Mouse (Mus musculus): ENCODE data around the gene Rab33b.
A peak's percentile ranks its signal among the peaks of the same experiment; 100 is the strongest.

The Rab33b gene

DNA sequence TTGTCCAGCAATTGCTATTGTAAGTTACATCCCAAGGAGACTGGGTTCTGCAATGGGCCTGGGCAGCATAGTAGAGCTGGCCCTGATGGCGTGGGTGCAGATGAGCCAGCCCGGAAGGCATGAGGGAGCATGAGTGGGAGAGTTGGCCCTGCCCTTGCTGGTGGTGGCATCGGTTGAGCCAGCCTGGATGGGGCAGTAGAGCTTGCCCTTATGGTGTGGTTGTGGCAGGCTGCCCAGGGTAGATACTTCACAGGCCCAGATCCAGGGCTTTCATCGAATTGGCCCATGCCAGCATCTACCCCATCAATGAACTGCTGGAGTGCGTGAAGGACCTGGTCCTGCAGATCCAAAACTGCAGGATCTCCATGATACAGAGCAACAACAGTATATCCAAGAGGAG lies 28.3 kb downstream of the Rab33b start:
- no peak for DNase-seq (ENCODE audit: low spot score)

DNA sequence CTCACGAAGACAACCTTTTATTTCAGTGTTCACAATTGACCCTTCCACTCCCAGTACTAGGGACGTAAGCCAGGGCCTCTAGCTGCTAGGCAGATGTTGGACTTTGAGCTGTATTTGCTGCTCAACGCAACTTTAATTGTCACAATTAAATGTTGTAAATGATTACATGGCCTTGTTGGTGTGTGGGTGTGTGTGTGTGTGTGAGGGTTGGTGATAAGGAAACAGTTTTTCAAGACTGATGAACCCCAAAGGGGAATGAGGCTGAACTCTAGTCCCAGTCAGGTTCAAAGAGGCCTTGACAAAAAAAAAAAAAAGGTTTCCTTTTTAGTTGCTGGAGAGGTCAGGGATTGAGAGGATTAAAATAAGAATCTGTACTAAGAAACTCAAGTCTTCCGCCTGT lies 33.7 kb downstream of the Rab33b start:
- DNase-seq (ENCODE audit: low spot score): no peak

DNA sequence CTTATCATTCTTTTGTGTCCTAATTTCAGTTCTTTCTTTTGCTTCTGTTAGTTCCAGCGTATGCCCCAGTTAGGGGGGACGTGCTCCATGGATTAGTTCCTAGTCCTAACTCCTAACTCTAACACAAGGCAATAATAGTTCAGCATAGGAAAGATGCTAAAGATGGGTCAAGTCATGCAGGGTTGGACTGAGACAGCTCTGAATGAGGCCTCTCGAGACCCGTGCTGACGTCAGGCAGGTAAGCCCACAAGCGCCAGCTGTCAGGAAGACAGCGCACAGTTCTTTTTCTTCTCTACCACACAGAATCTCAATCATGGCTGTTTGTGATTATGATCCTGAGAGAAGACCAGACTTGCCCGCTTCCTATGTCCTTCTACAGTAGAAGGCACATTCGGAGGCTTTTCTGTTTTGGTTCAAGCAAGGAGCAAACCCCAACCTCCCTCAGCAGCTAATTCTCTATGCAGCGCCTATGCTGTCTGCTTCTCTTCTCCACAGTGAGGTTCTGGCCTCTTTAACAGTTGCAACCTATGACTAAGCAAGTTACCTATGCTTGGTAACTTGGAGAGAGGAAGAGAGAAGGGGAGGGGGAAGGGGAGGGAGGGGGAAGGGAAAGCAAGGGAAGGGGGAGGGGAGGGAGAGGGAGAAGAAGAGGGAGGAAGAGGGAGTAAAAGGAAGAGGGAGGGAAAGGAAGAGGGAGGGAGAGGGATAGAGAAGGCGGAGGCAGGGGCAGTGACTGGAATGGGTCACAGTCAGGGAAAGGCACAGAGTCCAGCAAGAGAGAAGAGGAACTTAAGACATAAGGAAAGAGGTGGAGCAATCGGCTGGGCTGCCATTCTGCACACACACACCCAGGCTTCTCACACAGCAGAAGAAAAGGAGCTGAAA lies 34.4 kb downstream of the Rab33b start:
- peak; percentile 74 for DNase-seq (ENCODE audit: low spot score)

DNA sequence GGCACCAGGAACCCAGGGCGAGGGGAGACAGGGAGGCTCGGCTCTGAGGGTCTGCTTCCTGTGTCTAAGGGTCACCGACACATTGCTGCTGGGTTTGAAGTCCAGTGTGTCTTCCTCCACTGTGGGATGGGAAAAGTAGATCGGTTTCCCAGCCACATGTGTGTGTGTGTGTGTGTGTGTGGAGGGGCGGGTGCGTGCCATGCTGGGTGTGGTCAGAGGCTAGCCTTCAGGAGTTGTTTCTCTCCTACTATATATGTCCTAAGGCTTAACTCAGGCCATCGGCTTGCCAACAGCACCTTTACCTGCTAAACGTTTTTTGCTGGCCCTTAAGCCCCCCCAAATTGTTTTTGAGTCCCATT lies 35.0 kb downstream of the Rab33b start:
- no peak for DNase-seq (ENCODE audit: low spot score)

DNA sequence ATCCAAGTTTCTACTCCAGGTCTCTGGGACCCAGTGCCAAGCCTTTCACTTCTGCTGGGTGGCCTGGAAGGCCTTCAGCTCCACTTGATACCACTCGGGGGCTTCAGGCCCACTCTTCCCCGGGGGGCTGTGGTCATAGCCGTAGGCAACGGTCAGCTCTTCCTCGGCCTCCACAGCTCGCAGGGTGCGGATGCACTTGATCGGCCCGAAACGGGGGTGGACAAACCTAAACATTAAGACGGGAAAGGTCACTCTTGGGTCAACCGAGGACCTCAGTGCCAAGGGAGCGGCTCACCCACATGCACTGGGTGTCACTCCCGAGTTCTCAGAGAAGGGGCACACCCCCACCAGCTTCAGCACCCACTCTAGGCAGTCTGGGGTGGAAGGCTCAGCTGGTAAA lies 37.5 kb downstream of the Rab33b start:
- DNase-seq (ENCODE audit: low spot score): no peak

DNA sequence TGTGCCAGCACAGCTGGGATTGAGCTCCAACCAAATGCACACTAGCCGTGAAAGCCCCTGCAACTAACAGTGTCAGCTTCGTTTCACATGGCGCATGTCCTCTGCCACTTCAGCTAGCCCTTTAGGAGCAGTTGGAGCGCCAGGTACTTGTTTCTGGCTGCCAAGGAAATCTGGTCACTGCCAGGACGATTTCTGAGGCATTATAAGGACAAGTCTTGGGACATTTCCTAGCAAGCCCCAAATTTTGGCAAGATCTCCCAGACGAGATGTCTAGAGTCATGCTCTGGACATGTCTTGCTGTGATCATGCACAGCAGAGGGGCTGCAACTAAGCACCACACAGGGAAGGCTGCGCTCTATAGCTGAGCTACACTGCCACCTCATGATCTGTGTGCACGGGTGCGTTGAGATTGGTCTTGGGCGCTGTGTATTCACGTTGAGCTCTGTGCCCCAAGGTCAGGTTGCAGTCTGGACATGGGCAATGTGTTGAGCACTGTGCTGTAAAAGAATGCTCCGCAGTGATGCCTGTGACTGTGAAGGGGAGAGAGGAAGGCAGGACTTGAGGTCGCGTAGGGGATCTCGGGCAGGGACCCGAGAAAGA lies 41.6 kb downstream of the Rab33b start:
- no peak for DNase-seq (ENCODE audit: low spot score)

DNA sequence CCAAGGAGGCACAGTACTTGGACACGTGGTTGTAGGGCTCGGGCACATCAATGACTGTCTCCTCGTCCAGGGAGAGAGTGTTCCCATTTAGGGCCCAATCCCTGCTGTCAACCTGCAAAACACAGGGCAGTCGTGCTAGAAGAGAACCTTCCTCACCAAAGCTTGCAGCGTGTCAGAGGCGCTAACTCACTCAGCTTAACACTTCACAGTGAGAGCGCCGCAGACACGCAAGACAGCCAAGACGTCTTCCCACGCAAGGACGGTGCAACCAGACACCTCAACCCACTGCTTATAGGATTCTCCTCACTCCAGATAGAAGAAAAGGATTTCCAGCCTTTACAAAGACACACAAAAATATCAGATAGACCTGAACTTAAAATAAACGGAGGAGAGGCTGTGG lies 43.2 kb downstream of the Rab33b start:
- no peak for DNase-seq (ENCODE audit: low spot score)

DNA sequence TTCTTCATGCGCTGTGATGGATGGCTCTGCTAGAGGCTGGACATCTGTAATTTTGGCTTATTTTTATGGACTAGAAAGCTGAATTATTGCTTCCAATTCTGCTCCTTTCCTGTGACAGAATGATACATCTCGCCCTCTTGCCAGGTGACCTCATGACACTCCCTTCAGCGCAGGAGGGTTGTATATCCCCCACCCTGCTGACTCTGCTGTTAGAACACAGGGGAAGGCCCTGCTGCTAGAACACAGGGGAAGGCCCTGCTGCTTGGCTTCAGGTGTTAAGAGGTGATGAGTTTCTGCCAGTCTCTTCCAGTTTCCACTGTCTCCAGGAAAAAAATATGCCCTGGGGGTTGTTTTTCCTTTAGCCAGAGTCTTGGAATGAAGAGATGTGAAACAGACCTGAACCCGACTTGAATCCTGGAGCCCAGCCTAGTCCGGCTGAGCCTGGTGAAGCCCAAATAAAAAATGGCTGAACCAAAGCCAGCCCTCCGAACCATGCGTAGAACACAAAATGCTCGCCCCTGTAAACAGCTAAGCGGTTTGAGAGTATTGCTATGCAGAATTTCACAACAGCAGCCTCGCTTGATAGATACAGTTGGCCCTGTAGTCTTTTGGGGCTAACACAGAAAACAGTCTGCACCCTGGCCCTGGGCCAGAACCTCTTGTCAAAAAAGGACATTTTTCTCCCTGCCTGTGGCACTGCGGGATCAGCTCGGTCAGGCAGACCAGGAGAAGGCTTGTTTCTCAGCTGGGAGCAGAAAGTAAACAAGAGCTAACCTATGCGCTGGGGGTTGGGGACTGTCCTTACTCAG lies 48.0 kb downstream of the Rab33b start:
- DNase-seq (ENCODE audit: low spot score): peak; percentile 65

DNA sequence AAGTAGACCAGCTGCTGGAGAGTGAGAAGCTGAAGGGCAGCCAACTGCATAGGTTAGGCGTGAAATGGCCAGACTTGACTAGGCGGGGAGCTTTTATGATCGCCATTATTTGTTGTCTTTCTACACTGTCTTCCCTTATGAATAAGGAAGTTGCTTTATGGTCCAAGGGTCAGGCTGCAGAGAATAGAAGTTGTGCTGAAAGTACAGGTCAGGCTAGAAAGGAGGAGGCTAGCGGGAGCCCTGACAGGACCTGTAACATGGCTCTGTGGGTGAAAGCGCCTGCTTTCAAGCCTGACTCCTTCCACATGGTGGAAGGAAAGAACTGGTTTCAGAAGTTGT lies 48.5 kb downstream of the Rab33b start:
- DNase-seq (ENCODE audit: low spot score): no peak

DNA sequence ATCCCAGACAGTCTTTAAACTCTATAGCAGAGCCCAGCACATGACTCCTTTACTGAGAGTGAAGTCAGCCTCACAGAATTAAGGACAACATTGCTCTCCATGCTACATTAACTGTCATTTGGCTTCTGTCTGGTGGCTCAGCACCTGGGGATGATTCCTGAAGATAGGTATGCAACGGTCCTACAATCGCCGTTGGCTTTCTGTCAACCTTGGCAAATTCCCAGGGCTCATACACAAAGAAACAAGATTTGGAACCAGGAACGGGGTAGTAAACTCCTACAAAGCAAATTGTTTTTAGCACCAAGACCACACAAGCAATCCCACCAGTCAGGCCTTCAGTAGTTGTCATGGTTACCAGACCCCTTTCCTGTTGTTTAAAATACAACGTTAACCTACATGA lies 49.9 kb downstream of the Rab33b start:
- DNase-seq (ENCODE audit: low spot score): no peak

DNA sequence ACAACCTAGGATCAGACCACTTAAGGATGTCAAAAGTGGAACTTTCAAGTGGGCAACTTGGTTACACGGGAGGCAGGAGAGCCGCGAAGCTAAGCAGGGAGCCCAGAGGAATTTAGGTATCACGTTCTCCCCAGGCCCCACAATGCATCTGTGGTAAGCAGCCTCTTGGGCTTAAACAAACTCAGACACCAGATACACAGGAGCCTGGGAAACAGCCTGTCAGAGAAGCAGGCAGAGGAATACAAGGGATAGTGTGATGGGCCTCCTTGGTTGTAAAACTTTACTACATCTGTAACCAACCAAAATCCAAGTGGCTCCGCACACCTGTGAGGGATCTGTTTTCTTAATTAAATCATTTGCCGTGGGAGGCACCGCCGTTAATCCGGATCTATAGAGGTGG lies 50.3 kb downstream of the Rab33b start:
- no peak for DNase-seq (ENCODE audit: low spot score)

DNA sequence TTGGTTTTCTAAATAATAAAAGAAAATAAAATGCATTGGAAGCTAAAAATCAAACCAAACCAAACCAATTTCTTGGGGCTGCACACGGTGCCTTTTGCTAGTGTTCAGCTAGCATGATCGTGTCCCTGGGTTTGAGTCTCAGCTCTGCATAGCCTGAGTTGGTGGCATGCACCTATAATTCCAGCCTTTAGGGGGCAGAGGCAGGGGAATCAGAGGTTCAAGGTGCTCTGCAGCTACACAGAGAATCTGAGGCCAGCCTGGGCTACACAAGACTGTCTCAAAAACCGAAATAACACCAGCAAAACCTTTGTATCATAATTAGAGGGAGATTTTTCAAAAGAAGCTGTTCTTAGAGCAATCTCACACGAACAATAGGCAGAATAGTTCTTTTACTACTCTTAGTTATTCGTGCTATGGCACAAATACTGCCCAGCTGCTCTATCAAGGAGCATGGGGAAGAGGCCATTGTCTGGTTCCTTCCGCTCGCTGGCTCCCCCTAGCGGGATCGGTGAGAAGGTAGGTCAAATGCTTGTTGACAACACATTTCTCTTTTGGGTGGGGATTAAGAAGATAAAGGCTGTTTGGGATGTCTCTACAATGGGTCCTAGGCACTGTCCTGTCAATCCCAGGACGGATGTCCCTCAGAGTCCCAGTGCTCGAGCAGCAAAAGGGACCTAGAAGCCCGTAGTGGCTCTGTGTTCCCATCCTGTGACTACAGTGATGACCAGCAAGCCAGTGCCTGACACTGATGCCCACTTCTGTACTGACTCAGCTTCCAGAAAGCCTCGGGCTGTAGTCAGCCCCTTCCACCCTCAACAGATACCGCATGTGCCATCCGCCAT lies 56.1 kb downstream of the Rab33b start:
- peak; percentile 66 for DNase-seq (ENCODE audit: low spot score)

DNA sequence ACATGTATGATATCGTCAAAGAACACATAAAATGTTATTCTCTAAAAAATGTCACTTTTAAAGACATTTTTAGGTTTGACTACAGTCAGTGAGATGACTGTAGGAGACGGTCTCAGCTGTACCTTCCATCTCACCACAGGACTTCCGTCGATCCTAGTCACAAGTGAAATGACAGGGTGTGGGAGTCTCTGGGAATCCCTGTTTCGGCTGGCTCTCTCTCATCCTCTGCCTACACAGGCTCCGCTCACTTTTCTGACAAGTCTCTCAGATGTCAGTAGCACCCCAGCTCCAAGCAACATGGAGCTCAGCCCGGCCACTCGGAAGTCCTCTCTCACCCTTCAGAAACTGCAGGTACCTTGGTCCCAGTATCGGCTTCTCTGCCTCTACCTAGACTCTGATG lies 56.9 kb downstream of the Rab33b start:
- no peak for DNase-seq (ENCODE audit: low spot score)

DNA sequence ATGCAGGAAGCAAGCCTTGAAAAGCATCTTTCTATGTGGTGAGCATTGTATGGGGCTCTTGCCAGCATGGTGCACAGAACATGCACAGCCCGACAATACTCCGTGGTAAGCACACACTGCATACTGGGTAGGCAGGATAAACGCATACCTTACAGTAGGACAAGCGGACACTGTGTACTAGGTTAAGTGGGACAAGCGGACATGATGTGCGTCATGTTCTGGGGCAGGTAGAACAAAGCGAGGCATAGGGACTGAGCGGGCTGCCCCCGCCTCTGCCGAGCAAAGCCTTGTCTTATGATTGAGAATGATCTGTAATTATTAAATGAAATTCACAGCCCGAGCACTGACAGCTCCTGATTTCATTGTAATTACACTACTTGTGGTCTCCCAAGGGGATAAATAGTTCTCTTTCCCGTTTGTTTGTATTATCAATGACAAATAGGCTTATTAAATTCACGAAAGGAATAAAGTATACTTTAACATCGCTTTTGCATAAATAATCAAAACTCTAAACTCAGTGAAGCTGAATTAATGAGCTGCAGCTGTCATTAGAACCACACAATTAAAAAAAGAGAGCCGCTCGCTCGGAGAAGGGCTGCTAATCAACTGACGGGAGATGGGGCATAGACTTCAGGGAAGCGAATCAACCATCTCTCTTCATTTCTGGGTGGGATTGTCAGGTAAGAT lies 60.9 kb downstream of the Rab33b start:
- DNase-seq (ENCODE audit: low spot score): no peak

Data from yolk sac, embryonic 10.5 days (tissue).